Comparison of ENCODE assay signal across 8 mouse cellular contexts in the genomic region with DNA sequence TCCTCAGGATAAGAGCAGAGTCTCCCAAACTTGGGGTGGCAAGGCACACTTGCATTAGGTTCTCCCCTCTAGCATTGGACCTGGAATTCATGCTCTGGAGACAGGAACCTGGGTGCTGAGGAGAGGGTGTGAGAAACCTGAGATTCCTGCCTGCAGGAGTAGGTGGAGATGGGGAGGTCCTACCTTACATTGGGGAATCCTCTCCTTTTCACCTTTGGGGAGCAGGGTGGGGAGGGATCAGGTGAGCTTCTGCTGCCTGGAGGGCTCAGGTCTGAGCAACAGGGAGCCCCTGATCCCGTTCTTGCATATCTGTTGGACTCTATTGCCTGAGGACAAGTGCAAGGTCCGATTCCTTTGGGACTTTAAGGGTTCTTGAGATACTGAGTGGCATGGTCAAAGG. TPM values are rescaled to one million over a fixed set of nuclear protein-coding genes. Genes with fewer than 3 reads are reported as not detected.
DNase-seq lines count a peak whose midpoint lies in the region; ATAC-seq lines count a peak whose summit lies in the region.
"Had no signal": no experiment of that assay in that cellular context is flagged by ENCODE, and none has a peak within 500 bp of the region (broad histone marks: within the 10 kb centered on the region; RNA-seq: fewer than 3 reads in every experiment).

No protein-coding gene starts in this region.

- peak overlapping the region; percentile 99 for H3K4me3 ChIP-seq in megakaryocyte, embryonic 14.5 days (replicated peaks)
- 0 out of 2 replicates have a peak overlapping the region, but pooled peaks have one; percentile 73 for H3K4me3 ChIP-seq in forebrain, embryonic 15.5 days
- H3K4me3 ChIP-seq in liver, embryonic 12.5 days = peak overlapping the region; percentile 62

- ATAC-seq in megakaryocyte, adult 5-6 weeks (ENCODE audit: poor library complexity, severe bottlenecking) = no peak
- ATAC-seq in forebrain, embryonic 15.5 days (replicated peaks) = no peak
- ATAC-seq in liver, embryonic 12.5 days = no peak
- ATAC-seq: activated CD4-positive, CD25-positive, alpha-beta regulatory T cell, adult 4 months had no signal

- no peak for DNase-seq in thymus, postnatal 36 days
- DNase-seq in layer of hippocampus, adult 18-20 months (ENCODE audit: low spot score in 2 of 2) = no peak
- no peak for DNase-seq in B cell, adult 2 months

- H3K36me3 ChIP-seq in megakaryocyte, embryonic 14.5 days (replicated peaks; ENCODE audit: low read length) = peaks cover 22% of the 10 kb centered on the region
- H3K36me3 ChIP-seq in forebrain, embryonic 15.5 days = peaks cover 7% of the 10 kb centered on the region
- peaks cover 54% of the 10 kb centered on the region for H3K36me3 ChIP-seq in liver, embryonic 12.5 days

- H3K9me3 ChIP-seq in megakaryocyte, embryonic 14.5 days = peaks cover 14% of the 10 kb centered on the region
- H3K9me3 ChIP-seq in forebrain, embryonic 15.5 days = 0 out of 2 replicates have a peak, but pooled peaks cover 2% of the 10 kb centered on the region
- H3K9me3 ChIP-seq in liver, embryonic 12.5 days (replicated peaks) = no peaks in the 10 kb centered on the region; the same call in 1 of the 2 replicates

- H3K27ac ChIP-seq in forebrain, embryonic 15.5 days (replicated peaks) = peak overlapping the region; percentile 91
- peak overlapping the region; percentile 90; the same call in 1 of the 2 replicates for H3K27ac ChIP-seq in liver, embryonic 12.5 days

- peaks cover 27% of the 10 kb centered on the region for H3K27me3 ChIP-seq in megakaryocyte, embryonic 14.5 days (replicated peaks)
- no peaks in the 10 kb centered on the region for H3K27me3 ChIP-seq in forebrain, embryonic 15.5 days
- no peaks in the 10 kb centered on the region for H3K27me3 ChIP-seq in liver, embryonic 12.5 days (replicated peaks)

- whole genome bisulfite sequencing in forebrain, embryonic 15.5 days = 80% methylated on average over 2 of the region's 2 CpGs
- WGBS in liver, embryonic 12.5 days (ENCODE audit: insufficient replicate concordance) = 86% methylated on average over 2 of the region's 2 CpGs

- peak overlapping the region; percentile 38; the same call in 1 of the 2 replicates for H3K9ac ChIP-seq in forebrain, embryonic 15.5 days (replicated peaks)
- peak overlapping the region; percentile 64 for H3K9ac ChIP-seq in liver, embryonic 12.5 days

- peaks cover 43% of the 10 kb centered on the region for H3K4me1 ChIP-seq in megakaryocyte, embryonic 14.5 days
- peaks cover 22% of the 10 kb centered on the region for H3K4me1 ChIP-seq in forebrain, embryonic 15.5 days
- peaks cover 37% of the 10 kb centered on the region for H3K4me1 ChIP-seq in liver, embryonic 12.5 days

- H3K4me2 ChIP-seq in forebrain, embryonic 15.5 days (replicated peaks) = peak overlapping the region; percentile 59
- H3K4me2 ChIP-seq in liver, embryonic 12.5 days = peak overlapping the region; percentile 84

RNA-seq across cellular contexts. Expression of a gene that starts 1.6 kb away (rescaled TPM):
- polyA plus RNA-seq in megakaryocyte, embryonic 14.5 days (2012; ENCODE audit: insufficient read depth, low replicate concordance) = 129 and 184 TPM in 2 replicates
- 17.0 and 19.6 TPM in 2 replicates for total RNA-seq in megakaryocyte, adult 5-6 weeks (2015)
- total RNA-seq in megakaryocyte, adult 5-6 weeks (2017) = 8.6 and 12.6 TPM in 2 replicates
- 137 and 147 TPM in 2 replicates for polyA plus RNA-seq in forebrain, embryonic 15.5 days (2015; fragmentation: Nextera tagmentation; extraction: Ambion mirVana)
- polyA plus RNA-seq in liver, embryonic 12.5 days (2016; fragmentation: Nextera tagmentation; extraction: Ambion mirVana) = 188 and 207 TPM in 2 replicates
- 100 to 1,000 TPM; 110 to 114 TPM for total RNA-seq in layer of hippocampus, adult 18-20 months (2021)

RNA-seq across cellular contexts. Expression of a gene that starts 17.8 kb away (rescaled TPM):
- polyA plus RNA-seq in megakaryocyte, embryonic 14.5 days (2012; ENCODE audit: insufficient read depth, low replicate concordance) = 302 and 6,452 TPM in 2 replicates
- 104 and 106 TPM in 2 replicates for total RNA-seq in megakaryocyte, adult 5-6 weeks (2015)
- 609 and 642 TPM in 2 replicates for total RNA-seq in megakaryocyte, adult 5-6 weeks (2017)
- polyA plus RNA-seq in forebrain, embryonic 15.5 days (2015; fragmentation: Nextera tagmentation; extraction: Ambion mirVana) = 236 and 265 TPM in 2 replicates
- polyA plus RNA-seq in liver, embryonic 12.5 days (2016; fragmentation: Nextera tagmentation; extraction: Ambion mirVana) = 1,254 and 1,289 TPM in 2 replicates
- 1,000 to 10,000 TPM; 2,690 to 2,764 TPM for total RNA-seq in layer of hippocampus, adult 18-20 months (2021)

RNA-seq across cellular contexts. Expression of a gene that starts 24.4 kb away (rescaled TPM):
- polyA plus RNA-seq in megakaryocyte, embryonic 14.5 days (2012; ENCODE audit: insufficient read depth, low replicate concordance) = 31.2 and 454 TPM in 2 replicates
- total RNA-seq in megakaryocyte, adult 5-6 weeks (2015) = 3.8 and 7.8 TPM in 2 replicates
- total RNA-seq in megakaryocyte, adult 5-6 weeks (2017) = 4.2 and 15.8 TPM in 2 replicates
- polyA plus RNA-seq in forebrain, embryonic 15.5 days (2015; fragmentation: Nextera tagmentation; extraction: Ambion mirVana) = 1.2 TPM in 2 replicates
- 190 and 197 TPM in 2 replicates for polyA plus RNA-seq in liver, embryonic 12.5 days (2016; fragmentation: Nextera tagmentation; extraction: Ambion mirVana)
- 1 to 10 TPM; 5.8 to 8.7 TPM for total RNA-seq in layer of hippocampus, adult 18-20 months (2021)
- polyA plus RNA-seq: activated CD4-positive, CD25-positive, alpha-beta regulatory T cell, adult 4 months had no signal

RNA-seq across cellular contexts. Expression of a gene that starts 33.5 kb away (rescaled TPM):
- polyA plus RNA-seq in megakaryocyte, embryonic 14.5 days (2012; ENCODE audit: insufficient read depth, low replicate concordance) = 4.0 and 6.8 TPM in 2 replicates
- 0.51 and 0.78 TPM in 2 replicates for total RNA-seq in megakaryocyte, adult 5-6 weeks (2015)
- 0.37 and 0.66 TPM in 2 replicates for total RNA-seq in megakaryocyte, adult 5-6 weeks (2017)
- polyA plus RNA-seq in forebrain, embryonic 15.5 days (2015; fragmentation: Nextera tagmentation; extraction: Ambion mirVana) = 42.6 and 45.3 TPM in 2 replicates
- 31.9 and 34.4 TPM in 2 replicates for polyA plus RNA-seq in liver, embryonic 12.5 days (2016; fragmentation: Nextera tagmentation; extraction: Ambion mirVana)
- 1 to 10 TPM; 5.0 to 5.1 TPM for total RNA-seq in layer of hippocampus, adult 18-20 months (2021)

RNA-seq across cellular contexts. Expression of a gene that starts 35.5 kb away (rescaled TPM):
- polyA plus RNA-seq in megakaryocyte, embryonic 14.5 days (2012; ENCODE audit: insufficient read depth, low replicate concordance) = 7.1 and 10.7 TPM in 2 replicates
- not detected in 2 replicates for total RNA-seq in megakaryocyte, adult 5-6 weeks (2015)
- 0.04 TPM in 1 of 2 replicates, not detected in the other for total RNA-seq in megakaryocyte, adult 5-6 weeks (2017)
- polyA plus RNA-seq in forebrain, embryonic 15.5 days (2015; fragmentation: Nextera tagmentation; extraction: Ambion mirVana) = not detected in 2 replicates
- 15.4 and 18.1 TPM in 2 replicates for polyA plus RNA-seq in liver, embryonic 12.5 days (2016; fragmentation: Nextera tagmentation; extraction: Ambion mirVana)
- not detected for total RNA-seq in layer of hippocampus, adult 18-20 months (2021)

Comparison
In these comparisons a context has a peak if more than half of its experiments do, and no peak if none do; other contexts are left out.
1. RNA of a gene that starts 24.4 kb away (polyA plus RNA-seq): 31.2 to 454 TPM in megakaryocyte, embryonic 14.5 days and 190 to 197 TPM in liver, embryonic 12.5 days; 1.2 TPM in forebrain, embryonic 15.5 days; every median in the first group is over 10 times any median in the second.
2. Peak in every context shown above with its lines, with median percentiles within 50 percentile points of each other: H3K4me3 ChIP-seq.